Mouse (Mus musculus) brain, embryonic 14.5 days (tissue): ENCODE measurements at regions not wholly inside any gene's neighbourhood (a gene's known extent, or its start where the extent isn't known, plus 50 kb on each side); places are given as distances from the start of the nearest gene placed in this dataset.

Experiments used
- CTCF ChIP-seq: fragments of 200-500 bp; IDR thresholded peaks from 2 replicates; pipeline ENCODE4 v1.5.1; 2012; ENCODE audit warnings: inconsistent platforms, mild to moderate bottlenecking, moderate library complexity, borderline replicate concordance; ENCODE audit not compliant: insufficient read depth, insufficient read length; ENCODE audit errors: extremely low read depth
- POLR2A ChIP-seq: fragments of 200-500 bp; IDR thresholded peaks from 2 replicates; pipeline ENCODE4 v1.6.1; 2012; ENCODE audit warnings: mild to moderate bottlenecking, inconsistent platforms, borderline replicate concordance; ENCODE audit not compliant: poor library complexity, insufficient read depth, insufficient read length, severe bottlenecking; ENCODE audit errors: extremely low read depth

GRCm38 (mm10) chr7:125181548-125181947 lies 262.9 kb upstream of the Kdm8 start:
- TF ChIP-seq POLR2A = no peak
- peak; percentile 67; the same call in 1 of the 2 replicates for TF ChIP-seq CTCF
